Mouse (Mus musculus): ENCODE data around the gene Fbxl16. TPM values are rescaled to one million over a fixed set of nuclear protein-coding genes. Genes with fewer than 3 reads are reported as not detected.
A peak's percentile ranks its signal among the peaks of the same experiment; 100 is the strongest.

Gene Fbxl16
- total and polyA plus RNA-seq, 2 experiments from 2014 or later, result 45.8 to 143 TPM

DNA sequence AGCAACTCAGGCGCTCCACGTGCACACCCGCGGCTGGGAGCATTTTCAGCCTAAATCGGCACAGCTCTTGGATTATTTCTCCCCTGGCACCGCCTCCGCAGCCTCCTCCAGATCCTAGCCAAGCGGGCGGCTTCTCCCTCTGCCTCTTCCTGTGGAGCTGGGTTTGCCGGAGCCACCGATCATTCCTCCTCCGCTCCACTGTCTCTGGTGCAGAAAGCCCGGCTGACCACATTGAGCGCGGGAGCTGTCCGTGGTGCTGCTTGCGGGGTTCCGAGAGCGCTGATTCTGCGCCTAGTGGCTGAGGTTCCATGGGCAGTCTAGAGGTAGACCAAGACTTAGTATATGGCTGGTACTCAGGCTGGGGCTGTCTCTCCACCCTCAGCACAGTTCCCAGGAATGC lies 4.6 kb downstream of the Fbxl16 start:
- Histone ChIP-seq H3K4me3 (ENCODE audit: low read length) (peak overlapping the region; percentile 8; the same call in 1 of the 2 replicates), H3K4me2 (ENCODE audit: low read depth, low read length) (peak overlapping the region; percentile 46), H3K9ac (replicated peaks; ENCODE audit: low read length) (peak overlapping the region; percentile 35), H3K36me3 (ENCODE audit: insufficient read depth, low read length) (peaks cover 11% of the 10 kb centered on the region; the same call in 1 of the 2 replicates), H3K4me1 (ENCODE audit: insufficient read depth, low read length) (peaks cover 21% of the 10 kb centered on the region), H3K9me3 (ENCODE audit: low read length) (no peaks in the 10 kb centered on the region), H3K27me3 (ENCODE audit: insufficient read depth, low read length) (no peaks in the 10 kb centered on the region), H3K27ac (0 out of 2 replicates have a peak overlapping the region, but pooled peaks have one; percentile 29)
- ATAC-seq (peak; percentile 32; the same call in 1 of the 2 replicates), DNase-seq (ENCODE audit: low spot score) (peak; percentile 82)
- peak; percentile 77 for TF ChIP-seq CTCF (IDR thresholded peaks at IDR 0.05; ENCODE audit: low read depth)
- WGBS, result 2% methylated on average over 20 of the region's 20 CpGs

- no peak overlapping the region for H3K4me2 ChIP-seq (ENCODE audit: low read depth, low read length)
- no peaks in the 10 kb centered on the region for H3K27me3 ChIP-seq (ENCODE audit: insufficient read depth, low read length)
- no peak overlapping the region for H3K9ac ChIP-seq (replicated peaks; ENCODE audit: low read length)
- DNase-seq (ENCODE audit: low spot score) (no peak), ATAC-seq (no peak)
- no peak overlapping the region for H3K27ac ChIP-seq
- TF ChIP-seq CTCF (IDR thresholded peaks at IDR 0.05; ENCODE audit: low read depth), result no peak
- 80% methylated on average over 11 of the region's 11 CpGs for WGBS
- peaks cover 10% of the 10 kb centered on the region for H3K4me1 ChIP-seq (ENCODE audit: insufficient read depth, low read length)
- no peaks in the 10 kb centered on the region for H3K9me3 ChIP-seq (ENCODE audit: low read length)
- peaks cover 15% of the 10 kb centered on the region; the same call in 1 of the 2 replicates for H3K36me3 ChIP-seq (ENCODE audit: insufficient read depth, low read length)
- no peak overlapping the region for H3K4me3 ChIP-seq (ENCODE audit: low read length)
Observed at GRCm38 (mm10) chr17:25817662-25818061, 8.8 kb downstream of the Fbxl16 start.

GRCm38 (mm10) chr17:25818851-25819780 lies 10.2 kb downstream of the Fbxl16 start:
- Histone ChIP-seq H3K4me3 (ENCODE audit: low read length) (no peak overlapping the region), H3K4me2 (ENCODE audit: low read depth, low read length) (no peak overlapping the region), H3K27me3 (ENCODE audit: insufficient read depth, low read length) (no peaks in the 10 kb centered on the region), H3K4me1 (ENCODE audit: insufficient read depth, low read length) (peaks cover 4% of the 10 kb centered on the region), H3K9me3 (ENCODE audit: low read length) (no peaks in the 10 kb centered on the region), H3K36me3 (ENCODE audit: insufficient read depth, low read length) (peaks cover 15% of the 10 kb centered on the region; the same call in 1 of the 2 replicates), H3K27ac (no peak overlapping the region), H3K9ac (replicated peaks; ENCODE audit: low read length) (no peak overlapping the region)
- no peak for TF ChIP-seq CTCF (IDR thresholded peaks at IDR 0.05; ENCODE audit: low read depth)
- ATAC-seq, result no peak
- DNase-seq (ENCODE audit: low spot score), result no peak
- 15% methylated on average over 46 of the region's 46 CpGs for WGBS

DNA sequence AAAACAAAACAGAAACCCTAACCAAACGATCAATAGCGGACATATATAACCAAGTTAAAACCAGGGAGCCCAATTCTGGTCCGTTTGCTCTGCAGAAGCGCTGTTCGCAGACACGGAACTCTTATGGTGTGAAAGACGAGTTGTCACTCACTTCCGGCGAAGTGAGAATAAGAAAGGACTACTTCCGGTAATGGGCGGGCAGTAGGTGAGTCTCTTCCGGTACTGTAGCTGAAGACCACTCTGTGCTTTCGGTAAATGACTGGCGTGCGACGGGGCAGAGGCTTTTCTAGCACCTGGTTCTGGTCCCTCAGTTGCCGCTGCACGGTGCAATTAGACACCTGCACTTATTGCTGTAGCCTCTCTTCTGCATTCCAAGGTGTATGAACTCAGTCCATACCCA lies 14.6 kb downstream of the Fbxl16 start, which contains the start of gene Wdr24:
Gene Wdr24 (plus strand): TSS at position 176 of the 400 bp plus-strand sequence.
- Histone ChIP-seq H3K27ac (peak within 1 kb of the TSS; percentile 67), H3K4me1 (ENCODE audit: insufficient read depth, low read length) (peaks cover 20% of the 10 kb centered on the region), H3K4me2 (ENCODE audit: low read depth, low read length) (peak within 1 kb of the TSS; percentile 99), H3K4me3 (ENCODE audit: low read length) (peak within 1 kb of the TSS; percentile 56), H3K9ac (replicated peaks; ENCODE audit: low read length) (peak within 1 kb of the TSS; percentile 78), H3K9me3 (ENCODE audit: low read length) (no peaks in the 10 kb centered on the region), H3K27me3 (ENCODE audit: insufficient read depth, low read length) (no peaks in the 10 kb centered on the region), H3K36me3 (ENCODE audit: insufficient read depth, low read length) (peaks cover 17% of the 10 kb centered on the region; the same call in 1 of the 2 replicates)
- ATAC-seq (peak; percentile 73; the same call in 1 of the 2 replicates), DNase-seq (ENCODE audit: low spot score) (peak; percentile 94)
- under 1% methylated on average over 18 of the region's 18 CpGs for WGBS
- TF ChIP-seq CTCF (IDR thresholded peaks at IDR 0.05; ENCODE audit: low read depth), result no peak

GRCm38 (mm10) chr17:25824362-25825142 lies 15.7 kb downstream of the Fbxl16 start:
- DNase-seq (ENCODE audit: low spot score) (no peak), ATAC-seq (no peak)
- 80% methylated on average over 16 of the region's 17 CpGs for WGBS
- peaks cover 25% of the 10 kb centered on the region for H3K4me1 ChIP-seq (ENCODE audit: insufficient read depth, low read length)
- H3K4me2 ChIP-seq (ENCODE audit: low read depth, low read length), result peak overlapping the region; percentile 99
- peak overlapping the region; percentile 78; the same call in 1 of the 2 replicates for H3K9ac ChIP-seq (replicated peaks; ENCODE audit: low read length)
- no peaks in the 10 kb centered on the region for H3K9me3 ChIP-seq (ENCODE audit: low read length)
- peaks cover 16% of the 10 kb centered on the region; the same call in 1 of the 2 replicates for H3K36me3 ChIP-seq (ENCODE audit: insufficient read depth, low read length)
- H3K27ac ChIP-seq, result no peak overlapping the region
- H3K27me3 ChIP-seq (ENCODE audit: insufficient read depth, low read length), result no peaks in the 10 kb centered on the region
- H3K4me3 ChIP-seq (ENCODE audit: low read length), result peak overlapping the region; percentile 56
- no peak for TF ChIP-seq CTCF (IDR thresholded peaks at IDR 0.05; ENCODE audit: low read depth)

DNA sequence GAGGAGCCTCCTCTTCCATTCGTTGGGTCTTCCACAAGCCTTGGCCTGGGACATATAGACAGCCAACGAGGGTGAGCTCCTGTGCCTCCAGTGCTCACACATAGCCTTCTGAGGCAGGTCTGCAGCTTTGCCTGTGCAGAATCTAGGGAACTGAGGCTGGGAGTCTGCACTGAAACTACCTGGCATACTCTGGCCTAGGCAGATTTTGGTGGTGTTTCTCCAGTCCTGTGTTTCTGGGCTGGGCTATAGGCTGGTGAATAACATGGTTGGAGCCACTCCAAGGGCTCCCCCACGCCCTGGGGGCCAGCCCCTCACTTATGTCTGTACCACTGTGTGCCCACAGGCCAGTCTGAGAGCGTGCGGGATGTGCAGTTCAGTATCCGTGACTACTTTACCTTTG lies 16.4 kb downstream of the Fbxl16 start:
- ATAC-seq (no peak), DNase-seq (ENCODE audit: low spot score) (no peak)
- Histone ChIP-seq H3K9me3 (ENCODE audit: low read length) (no peaks in the 10 kb centered on the region), H3K36me3 (ENCODE audit: insufficient read depth, low read length) (peaks cover 14% of the 10 kb centered on the region; the same call in 1 of the 2 replicates), H3K27ac (no peak overlapping the region), H3K4me3 (ENCODE audit: low read length) (no peak overlapping the region), H3K27me3 (ENCODE audit: insufficient read depth, low read length) (no peaks in the 10 kb centered on the region), H3K4me2 (ENCODE audit: low read depth, low read length) (no peak overlapping the region), H3K4me1 (ENCODE audit: insufficient read depth, low read length) (peaks cover 29% of the 10 kb centered on the region), H3K9ac (replicated peaks; ENCODE audit: low read length) (no peak overlapping the region)
- TF ChIP-seq CTCF (IDR thresholded peaks at IDR 0.05; ENCODE audit: low read depth), result no peak
- WGBS, result 88% methylated on average over 6 of the region's 6 CpGs

Data from hindbrain, postnatal 0 days (tissue).